Mouse (Mus musculus): ENCODE results near the gene Tlr8. TPM values are rescaled to one million over a fixed set of nuclear protein-coding genes. Genes with fewer than 3 reads are reported as not detected.

The Tlr8 gene
- polyA plus RNA-seq, 1 experiment: 0.24 TPM

- peak in 1 of 2 experiments; percentile 33 for DNase-seq (ENCODE audit: extremely low spot score in 1 of 2, low spot score in 1 of 2)
These were observed 56.2 kb downstream of the Tlr8 start for GRCm38 (mm10) chrX:167207741-167208505.

- DNase-seq (ENCODE audit: extremely low spot score in 1 of 2, low spot score in 1 of 2): no peak
These were observed 58.2 kb downstream of the Tlr8 start for GRCm38 (mm10) chrX:167205813-167206520.

DNA sequence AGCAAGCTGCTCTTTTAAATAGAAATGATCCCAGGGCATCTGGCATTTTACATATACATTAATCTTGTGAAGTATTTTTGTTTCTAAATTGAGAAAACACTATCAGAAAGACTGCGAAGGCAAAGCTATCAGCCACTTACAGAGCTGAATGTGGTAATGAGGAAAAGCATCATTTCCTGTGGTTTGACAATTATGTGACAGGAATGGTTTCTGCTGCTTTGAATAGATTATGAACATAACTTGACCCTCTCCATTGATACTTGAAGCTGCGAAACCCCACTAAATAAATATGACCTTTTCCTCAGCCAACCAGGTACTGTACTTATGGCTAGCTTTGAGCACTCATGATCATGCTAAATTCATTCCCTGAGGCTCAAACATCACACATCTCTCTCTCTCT lies 62.8 kb downstream of the Tlr8 start:
- DNase-seq (ENCODE audit: extremely low spot score in 1 of 2, low spot score in 1 of 2): no peak

DNA sequence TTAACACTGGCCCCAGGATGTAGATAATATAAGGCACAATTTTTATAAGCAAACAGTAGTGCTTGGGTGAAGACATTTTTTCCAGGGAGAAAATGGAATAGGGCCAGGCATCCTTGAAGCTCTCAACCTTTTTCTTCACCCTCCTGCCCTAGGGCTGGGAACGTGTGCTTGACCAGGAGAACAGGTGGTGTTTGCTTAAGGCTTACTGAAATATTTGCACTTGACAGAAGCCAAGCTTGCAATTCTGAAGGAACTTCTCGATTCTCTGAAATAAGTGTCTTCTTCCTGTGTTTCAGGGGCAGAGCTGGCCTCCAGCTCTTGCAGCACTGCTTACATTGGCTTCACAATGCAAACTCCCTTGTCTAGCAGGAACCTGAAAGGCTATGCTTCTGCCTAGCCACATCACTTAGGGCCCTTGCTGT lies 68.9 kb downstream of the Tlr8 start:
- no peak for DNase-seq (ENCODE audit: extremely low spot score in 1 of 2, low spot score in 1 of 2)

Other genes starting within 250 kb of the Tlr8 start
- gene Tmsb4x, start 55.0 kb downstream of the Tlr8 start, polyA plus RNA-seq (2012; rRNA removed): 2,019 and 2,186 TPM in 2 replicates
- gene Tlr7, start 66.2 kb upstream of the Tlr8 start, polyA plus RNA-seq (2012; rRNA removed): 1.2 and 1.8 TPM in 2 replicates
- gene Prps2, start 118.4 kb upstream of the Tlr8 start, polyA plus RNA-seq (2012; rRNA removed): 16.9 and 18.9 TPM in 2 replicates

Data from frontal cortex, adult 2 months (tissue).